Mouse (Mus musculus): ENCODE measurements around the gene 1300017J02Rik. TPM values are rescaled to one million over a fixed set of nuclear protein-coding genes. Genes with fewer than 3 reads are reported as not detected.
A peak's percentile ranks its signal among the peaks of the same experiment; 100 is the strongest.

1300017J02Rik gene
- polyA plus RNA-seq, 2 experiments, result 0.28 to 0.79 TPM

DNA sequence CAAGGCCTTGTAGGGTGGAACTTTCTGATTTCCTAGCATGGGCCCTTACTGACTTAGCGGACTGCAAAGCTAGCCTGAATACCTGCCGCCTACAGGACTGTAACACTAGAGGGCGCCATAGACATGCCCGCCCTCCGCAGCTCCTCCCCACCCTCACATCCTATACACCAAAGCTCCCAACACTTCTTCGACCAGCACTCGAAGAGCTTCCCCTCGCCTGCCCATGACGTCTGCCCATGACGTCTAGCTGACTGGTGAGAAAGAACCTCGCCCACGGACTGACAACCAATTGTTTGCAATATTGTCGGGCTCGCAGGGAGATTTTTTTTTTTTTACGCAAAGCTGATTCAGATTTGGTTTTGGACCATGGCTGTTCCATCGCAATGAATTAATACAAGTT, 97.0 kb downstream of the 1300017J02Rik start:
- H3K4me2 ChIP-seq (replicated peaks; ENCODE audit: low read depth, low read length, severe bottlenecking), result peak overlapping the region; percentile 40
- no peaks in the 10 kb centered on the region for H3K36me3 ChIP-seq (ENCODE audit: control insufficient read depth, insufficient read depth, low read length)
- 10% methylated on average over 16 of the region's 16 CpGs for WGBS
- no peaks in the 10 kb centered on the region for H3K9me3 ChIP-seq (ENCODE audit: control insufficient read depth, low read length)
- H3K27ac ChIP-seq (replicated peaks; ENCODE audit: low read depth, low read length), result no peak overlapping the region
- peak; percentile 90 for ATAC-seq (ENCODE audit: low FRiP score, low read depth)
- no peaks in the 10 kb centered on the region for H3K4me1 ChIP-seq (ENCODE audit: control insufficient read depth, insufficient read depth, low read length)
- H3K4me3 ChIP-seq (replicated peaks; ENCODE audit: low read length), result 0 out of 2 replicates have a peak overlapping the region, but pooled peaks have one; percentile 7
- peak; percentile 87 for DNase-seq (ENCODE audit: low spot score)
- no peak for TF ChIP-seq POLR2A (IDR thresholded peaks at IDR 0.05; ENCODE audit: borderline replicate concordance, extremely low read depth, insufficient read depth, insufficient read length)
- H3K9ac ChIP-seq (ENCODE audit: low read depth, low read length, severe bottlenecking), result no peak overlapping the region
- no peaks in the 10 kb centered on the region for H3K27me3 ChIP-seq (ENCODE audit: control insufficient read depth, insufficient read depth, low read length)

DNA sequence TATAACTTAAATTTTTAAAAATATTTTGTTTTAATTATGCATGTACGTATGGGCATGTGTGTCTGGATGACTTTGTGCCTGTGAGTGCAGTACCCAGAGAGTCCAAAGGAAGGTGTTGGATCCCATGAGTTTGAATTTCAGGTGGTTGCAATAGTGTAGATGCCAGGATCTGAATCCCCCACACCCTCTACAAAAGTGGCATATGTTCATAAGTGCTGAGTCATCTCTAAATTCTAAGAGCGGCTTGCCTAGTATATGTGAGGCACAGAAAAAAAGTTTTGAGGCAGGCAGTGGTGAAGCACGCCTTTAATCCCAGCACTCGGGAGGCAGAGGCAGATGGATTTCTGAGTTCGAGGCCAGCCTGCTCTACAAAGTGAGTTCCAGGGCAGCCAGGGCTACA, 99.1 kb downstream of the 1300017J02Rik start:
- no peak for ATAC-seq (ENCODE audit: low FRiP score, low read depth)
- Histone ChIP-seq H3K27me3 (ENCODE audit: control insufficient read depth, insufficient read depth, low read length) (no peaks in the 10 kb centered on the region), H3K4me2 (replicated peaks; ENCODE audit: low read depth, low read length, severe bottlenecking) (no peak overlapping the region), H3K27ac (replicated peaks; ENCODE audit: low read depth, low read length) (no peak overlapping the region), H3K36me3 (ENCODE audit: control insufficient read depth, insufficient read depth, low read length) (no peaks in the 10 kb centered on the region), H3K9me3 (ENCODE audit: control insufficient read depth, low read length) (no peaks in the 10 kb centered on the region), H3K4me3 (replicated peaks; ENCODE audit: low read length) (no peak overlapping the region), H3K4me1 (ENCODE audit: control insufficient read depth, insufficient read depth, low read length) (peaks cover 4% of the 10 kb centered on the region; the same call in 1 of the 2 replicates), H3K9ac (ENCODE audit: low read depth, low read length, severe bottlenecking) (no peak overlapping the region)
- TF ChIP-seq POLR2A (IDR thresholded peaks at IDR 0.05; ENCODE audit: borderline replicate concordance, extremely low read depth, insufficient read depth, insufficient read length), result no peak
- WGBS, result 86% methylated on average over 5 of the region's 5 CpGs
- DNase-seq (ENCODE audit: low spot score), result no peak

DNA sequence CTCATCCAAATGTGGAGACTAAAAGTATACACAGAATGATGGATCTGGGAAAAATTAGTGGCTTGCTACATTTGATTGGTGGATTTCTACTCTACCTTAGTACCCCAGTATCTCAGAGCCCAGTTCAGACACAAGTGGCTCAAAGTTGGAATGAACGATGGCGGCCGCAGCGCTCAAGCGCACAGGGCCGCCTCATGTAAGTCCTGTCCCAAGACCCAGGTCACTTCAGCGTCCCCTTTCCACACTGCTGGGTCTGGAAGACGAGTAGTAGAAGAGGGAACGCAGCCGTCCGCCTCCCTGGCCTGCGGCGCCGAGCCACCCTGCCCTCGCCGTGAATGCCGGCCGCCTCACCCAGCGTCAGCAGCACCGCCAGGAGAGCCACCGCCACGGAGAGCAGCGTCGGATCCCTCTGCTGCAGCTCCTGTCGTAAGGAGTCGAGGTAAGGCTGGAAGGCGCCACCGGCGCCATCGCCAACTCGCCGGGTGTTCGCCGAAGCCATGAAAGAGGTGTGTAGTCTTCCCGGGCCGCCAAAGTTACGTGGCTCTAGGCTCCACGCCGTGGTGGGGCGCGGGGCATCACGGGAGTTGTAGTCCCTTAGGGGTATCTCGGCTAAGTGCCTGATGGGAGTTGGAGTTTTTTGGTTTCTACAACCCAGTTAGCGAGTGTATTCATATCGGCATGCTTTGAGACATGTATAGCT, 103.2 kb downstream of the 1300017J02Rik start, which contains the start of gene Srprb:
Gene Srprb (minus strand): TSS at position 577 of the 700 bp plus-strand sequence.
- WGBS, result under 1% methylated on average over 45 of the region's 45 CpGs
- Histone ChIP-seq H3K4me1 (ENCODE audit: control insufficient read depth, insufficient read depth, low read length) (peaks cover 4% of the 10 kb centered on the region; the same call in 1 of the 2 replicates), H3K27ac (replicated peaks; ENCODE audit: low read depth, low read length) (peak within 1 kb of the TSS; percentile 78), H3K4me2 (replicated peaks; ENCODE audit: low read depth, low read length, severe bottlenecking) (peak within 1 kb of the TSS; percentile 65), H3K4me3 (replicated peaks; ENCODE audit: low read length) (peak within 1 kb of the TSS; percentile 50), H3K9ac (ENCODE audit: low read depth, low read length, severe bottlenecking) (peak within 1 kb of the TSS; percentile 67), H3K27me3 (ENCODE audit: control insufficient read depth, insufficient read depth, low read length) (no peaks in the 10 kb centered on the region), H3K36me3 (ENCODE audit: control insufficient read depth, insufficient read depth, low read length) (peaks cover 23% of the 10 kb centered on the region), H3K9me3 (ENCODE audit: control insufficient read depth, low read length) (no peaks in the 10 kb centered on the region)
- ATAC-seq (ENCODE audit: low FRiP score, low read depth) (peak; percentile 97), DNase-seq (ENCODE audit: low spot score) (peak; percentile 95)
- TF ChIP-seq POLR2A (IDR thresholded peaks at IDR 0.05; ENCODE audit: borderline replicate concordance, extremely low read depth, insufficient read depth, insufficient read length), result peak; percentile 86; the same call in 1 of the 2 replicates

Other genes with a start within 250 kb of the 1300017J02Rik start
- gene Rab6b, start 193.3 kb downstream of the 1300017J02Rik start, polyA plus RNA-seq (2012; rRNA removed), result 8.1 and 9.6 TPM in 2 replicates
- gene Rab6b, start 193.3 kb downstream of the 1300017J02Rik start, polyA plus RNA-seq (2014; fragmentation: Nextera tagmentation; extraction: Ambion mirVana), result 3.5 and 4.2 TPM in 2 replicates
- gene Srprb, start 102.9 kb downstream of the 1300017J02Rik start, polyA plus RNA-seq (2012; rRNA removed), result 73.0 and 91.0 TPM in 2 replicates
- 66.6 and 67.4 TPM in 2 replicates for gene Srprb, start 102.9 kb downstream of the 1300017J02Rik start, polyA plus RNA-seq (2014; fragmentation: Nextera tagmentation; extraction: Ambion mirVana)
- gene Gm20425, start 74.8 kb downstream of the 1300017J02Rik start, polyA plus RNA-seq (2012; rRNA removed), result not detected in 2 replicates
- 0.45 and 0.46 TPM in 2 replicates for gene Gm20425, start 74.8 kb downstream of the 1300017J02Rik start, polyA plus RNA-seq (2014; fragmentation: Nextera tagmentation; extraction: Ambion mirVana)
- 17.6 and 20.4 TPM in 2 replicates for gene Trf, start 74.6 kb downstream of the 1300017J02Rik start, polyA plus RNA-seq (2012; rRNA removed)
- 22.5 and 25.4 TPM in 2 replicates for gene Trf, start 74.6 kb downstream of the 1300017J02Rik start, polyA plus RNA-seq (2014; fragmentation: Nextera tagmentation; extraction: Ambion mirVana)
- 62.9 and 72.0 TPM in 2 replicates for gene Topbp1, start 133 bp upstream of the 1300017J02Rik start, polyA plus RNA-seq (2012; rRNA removed)
- gene Topbp1, start 133 bp upstream of the 1300017J02Rik start, polyA plus RNA-seq (2014; fragmentation: Nextera tagmentation; extraction: Ambion mirVana), result 60.9 and 63.2 TPM in 2 replicates
- 80.7 and 83.7 TPM in 2 replicates for gene Cdv3, start 60.8 kb upstream of the 1300017J02Rik start, polyA plus RNA-seq (2012; rRNA removed)
- 89.0 and 90.2 TPM in 2 replicates for gene Cdv3, start 60.8 kb upstream of the 1300017J02Rik start, polyA plus RNA-seq (2014; fragmentation: Nextera tagmentation; extraction: Ambion mirVana)
- 0.65 and 1.0 TPM in 2 replicates for gene Bfsp2, start 175.3 kb upstream of the 1300017J02Rik start, polyA plus RNA-seq (2012; rRNA removed)
- gene Bfsp2, start 175.3 kb upstream of the 1300017J02Rik start, polyA plus RNA-seq (2014; fragmentation: Nextera tagmentation; extraction: Ambion mirVana), result 1.4 and 1.9 TPM in 2 replicates

Data from limb, embryonic 14.5 days (tissue).